Mouse (Mus musculus): ENCODE measurements at regions not wholly inside any gene's neighbourhood (a gene's known extent, or its start where the extent isn't known, plus 50 kb on each side); places are given as distances from the start of the nearest gene placed in this dataset.
A peak's percentile ranks its signal among the peaks of the same experiment; 100 is the strongest.
"Not testable (repeated sequence)": the region's sequence is repeated elsewhere in the genome, so short reads cannot be mapped to it uniquely, and the experiment has no call there.

DNA sequence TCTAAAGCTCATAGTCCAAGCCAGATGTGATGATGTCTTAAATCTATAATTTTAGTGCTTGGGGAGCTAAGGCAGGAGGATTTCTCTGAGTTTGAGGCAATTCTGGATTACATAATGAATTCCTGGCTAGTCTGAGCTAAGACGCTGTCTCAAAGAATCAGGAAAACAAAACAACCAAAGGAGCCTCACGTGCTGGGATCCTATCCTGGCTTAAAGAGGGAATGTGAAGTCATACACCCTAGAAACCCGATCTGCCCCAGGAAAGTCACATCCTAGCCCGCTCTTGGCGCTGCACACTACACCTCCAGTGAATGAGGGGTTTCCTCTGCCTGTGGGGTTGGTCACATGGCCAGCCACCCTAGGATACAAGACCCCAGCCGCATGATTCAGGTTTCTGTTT is 211.2 kb downstream of the Glrx3 start:
- no peak for DNase-seq

- DNase-seq = no peak
Measured at GRCm38 (mm10) chr7:137649650-137650049, 212.2 kb downstream of the Glrx3 start.

DNA sequence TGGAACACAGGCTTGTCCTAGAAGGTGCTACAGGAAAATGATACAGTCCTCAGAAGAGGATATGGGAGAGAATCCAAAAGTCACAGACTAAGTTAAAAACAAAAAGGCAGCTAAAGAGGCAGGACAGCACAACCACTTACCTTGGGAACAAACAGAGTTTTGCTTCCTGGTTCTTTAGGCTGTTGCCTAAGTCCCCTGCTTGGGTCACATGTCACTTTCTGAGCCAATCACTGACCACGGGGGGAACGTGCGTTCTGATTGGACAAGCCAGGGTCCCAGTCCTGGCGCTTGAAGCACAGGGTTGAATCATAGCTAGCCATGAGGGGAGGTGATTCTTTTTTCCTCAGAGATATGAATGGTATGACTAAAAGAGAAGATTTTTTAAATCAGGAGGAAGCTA is 216.4 kb downstream of the Glrx3 start:
- no peak for DNase-seq

DNA sequence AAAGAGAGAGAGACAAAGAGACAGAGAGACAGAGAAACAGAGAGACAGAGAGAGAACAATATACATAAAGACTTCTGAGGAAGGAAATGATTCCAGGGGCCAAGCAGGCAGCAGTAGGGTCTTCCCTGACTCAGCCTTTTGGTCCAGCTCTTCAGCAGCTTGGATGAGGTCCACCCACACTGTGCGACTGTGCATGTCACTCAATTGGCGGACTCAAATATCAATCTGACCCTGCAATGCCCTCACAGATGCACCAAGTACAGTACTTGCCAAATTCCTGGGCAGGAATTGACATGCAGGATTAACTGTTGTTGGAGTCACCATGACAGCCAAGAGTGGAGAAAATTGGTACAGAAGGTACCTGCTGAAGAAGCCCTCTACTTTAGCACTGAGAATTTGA is 229.8 kb downstream of the Glrx3 start:
- no peak for DNase-seq

- no peak for DNase-seq
Measured at GRCm38 (mm10) chr7:137671156-137671555, 233.7 kb downstream of the Glrx3 start.

GRCm38 (mm10) chr7:137674596-137674995 is 237.2 kb downstream of the Glrx3 start:
- DNase-seq = no peak

- no peak for DNase-seq
Measured at GRCm38 (mm10) chr7:137675381-137675780, 238.0 kb downstream of the Glrx3 start.

DNA sequence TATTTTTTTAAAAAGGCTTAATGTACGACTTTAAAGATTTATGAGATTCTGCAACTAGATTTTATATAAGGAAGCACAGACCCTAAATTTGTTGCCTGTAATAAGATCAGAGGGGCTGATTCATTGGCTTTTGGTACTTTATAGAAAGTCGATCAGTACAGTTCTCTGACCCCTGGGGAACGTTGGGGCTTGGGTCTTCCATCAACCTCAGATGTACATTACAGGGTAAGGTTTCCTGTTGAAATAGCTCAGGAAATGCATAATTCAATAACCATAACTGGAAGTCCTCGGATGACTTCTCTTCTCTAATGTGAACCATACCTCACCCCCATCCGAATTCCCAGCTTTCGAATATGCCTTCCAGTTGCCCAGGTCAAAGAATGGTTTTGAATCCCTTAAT is 247.4 kb downstream of the Glrx3 start:
- no peak for DNase-seq

DNA sequence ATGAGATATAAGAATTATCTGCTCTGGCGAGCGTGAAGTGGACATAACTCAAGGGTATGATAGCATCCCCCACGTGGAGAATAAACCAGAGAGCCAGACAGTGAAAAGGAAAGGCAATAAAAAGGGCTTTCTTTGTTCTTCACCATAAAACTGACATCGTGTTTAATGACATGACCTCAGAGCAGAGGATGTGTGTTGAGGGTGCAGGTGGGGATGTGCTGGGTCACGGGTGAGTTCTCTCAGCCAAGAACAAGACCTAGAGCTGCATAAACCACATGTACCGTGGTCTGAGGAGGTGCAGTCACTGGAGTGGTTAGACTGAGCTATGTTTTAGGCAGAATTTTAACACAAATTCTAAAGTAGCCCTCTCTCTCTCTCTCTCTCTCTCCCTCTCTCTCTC is 247.9 kb downstream of the Glrx3 start:
- no peak for DNase-seq

DNA sequence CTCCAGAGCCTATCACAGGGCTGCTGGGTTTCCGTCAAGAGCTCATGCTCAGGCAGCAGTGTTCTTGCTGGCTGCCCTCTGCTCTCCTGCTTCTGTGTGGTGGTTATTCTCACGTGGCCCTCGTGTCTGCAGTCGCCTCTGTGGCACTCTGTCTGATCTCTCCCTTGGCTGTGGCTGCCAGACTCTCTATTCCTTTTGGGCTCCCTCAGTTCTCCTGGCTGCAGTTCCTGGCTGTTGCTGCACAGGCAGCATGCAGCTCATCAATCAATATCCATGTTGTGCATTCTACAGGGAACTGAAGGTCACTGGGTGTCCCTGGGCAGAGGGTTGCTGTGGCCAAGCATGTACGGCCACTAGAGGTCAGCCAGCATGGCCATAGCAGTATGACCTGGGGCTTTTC is 259.4 kb downstream of the Glrx3 start:
- DNase-seq = no peak

GRCm38 (mm10) chr7:137698501-137698900 is 261.1 kb downstream of the Glrx3 start:
- DNase-seq = not testable (repeated sequence)

DNA sequence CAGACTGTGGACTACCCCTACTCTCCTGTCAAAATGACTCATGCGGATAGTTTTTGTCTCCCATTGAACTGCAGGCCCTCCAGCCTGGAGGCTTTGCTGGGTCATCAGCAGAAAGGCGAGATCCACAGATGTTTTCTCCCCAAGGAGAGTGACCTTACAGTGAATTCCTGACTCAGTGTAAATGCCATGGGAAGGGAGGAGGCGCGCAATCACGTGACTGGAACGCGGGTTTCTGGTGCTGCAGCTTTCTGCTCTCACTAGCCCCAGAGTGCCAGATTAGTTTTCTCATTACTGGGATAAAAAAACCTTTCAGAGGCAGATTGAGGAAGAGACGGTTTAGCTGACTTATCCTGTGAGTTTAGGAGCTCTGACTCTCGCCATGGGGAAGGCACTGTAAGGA is 275.4 kb downstream of the Glrx3 start:
- no peak for DNase-seq

DNA sequence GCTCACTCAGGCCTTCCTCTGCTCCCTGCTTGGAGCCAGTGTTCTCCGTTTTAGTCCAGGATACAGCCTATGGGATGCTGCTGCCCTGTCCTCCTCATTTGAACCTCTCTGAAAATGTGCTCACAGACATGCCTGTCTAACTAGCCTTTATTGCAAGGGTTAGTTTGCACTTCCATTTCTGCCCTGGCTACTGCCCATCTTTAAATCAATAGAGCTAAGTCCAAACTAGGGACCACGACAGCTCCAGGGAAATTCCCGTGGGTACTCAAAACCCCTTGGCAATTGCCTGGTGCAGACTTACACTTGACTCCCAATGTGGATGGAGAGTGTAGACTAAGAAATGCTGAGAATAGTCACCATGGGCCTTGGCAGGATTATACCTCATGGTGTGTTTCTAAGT is 276.4 kb downstream of the Glrx3 start:
- no peak for DNase-seq

GRCm38 (mm10) chr7:137714318-137714962 is 277.0 kb downstream of the Glrx3 start:
- peak; percentile 58 for DNase-seq

- no peak for DNase-seq
Measured at GRCm38 (mm10) chr7:137715126-137715900, 277.9 kb downstream of the Glrx3 start.

- no peak for DNase-seq
Measured at GRCm38 (mm10) chr7:137723361-137724040, 286.1 kb downstream of the Glrx3 start.

GRCm38 (mm10) chr7:137726031-137726430 is 288.6 kb downstream of the Glrx3 start:
- peak; percentile 14 for DNase-seq

- no peak for DNase-seq
Measured at GRCm38 (mm10) chr7:137735873-137736527, 298.6 kb downstream of the Glrx3 start.

GRCm38 (mm10) chr7:137741702-137742101 is 304.3 kb downstream of the Glrx3 start:
- no peak for DNase-seq

- peak; percentile 10 for DNase-seq
Measured at GRCm38 (mm10) chr7:137742297-137742751, 304.9 kb downstream of the Glrx3 start.

GRCm38 (mm10) chr7:137745575-137745974 is 308.2 kb downstream of the Glrx3 start:
- DNase-seq = no peak

DNA sequence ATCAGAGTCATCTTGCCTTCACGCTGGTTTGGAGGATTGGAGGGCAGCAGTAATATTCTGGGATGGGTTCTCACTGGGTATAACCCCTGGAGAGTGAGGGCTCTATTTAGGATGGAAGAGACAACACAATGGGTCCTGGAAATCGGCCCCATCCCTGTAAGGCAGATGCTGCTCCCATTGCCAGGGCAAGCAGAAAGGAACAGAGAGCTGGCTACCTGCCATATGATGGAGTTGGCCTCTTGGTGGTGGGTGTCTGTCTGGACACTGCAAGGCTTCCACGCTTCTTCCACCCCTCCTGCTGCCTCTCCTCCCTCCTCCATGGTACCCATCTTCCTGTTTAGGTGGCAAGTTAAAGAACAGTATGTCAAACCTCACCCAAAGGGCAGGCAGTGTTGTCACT is 308.6 kb downstream of the Glrx3 start:
- DNase-seq = no peak

- no peak for DNase-seq
Measured at GRCm38 (mm10) chr7:137748936-137749335, 311.5 kb downstream of the Glrx3 start.

Measured in heart, postnatal 4 days (tissue).